Mouse (Mus musculus) forebrain, embryonic 16.5 days (tissue): ENCODE data around the gene Zfp128. TPM values are rescaled to one million over a fixed set of nuclear protein-coding genes. Genes with fewer than 3 reads are reported as not detected.

Experiments
- ATAC-seq: fragments of 200-750 bp; cut with Nextera tagmentation; 2 replicates; pipeline ENCODE4 v1.8.0; 2017; ENCODE audit warnings: mild to moderate bottlenecking, moderate library complexity
- H3K27ac ChIP-seq: fragments of 300-500 bp; sonication (generic); 2 replicates; pipeline ENCODE4 v1.5.1; 2014; ENCODE audit warnings: low read length, control low read depth
- H3K27me3 ChIP-seq: fragments of 300-500 bp; sonication (generic); replicated peaks from 2 replicates; pipeline ENCODE4 v1.6.1; 2014; ENCODE audit warnings: low read length; ENCODE audit not compliant: control insufficient read depth, insufficient read depth
- H3K36me3 ChIP-seq: fragments of 300-500 bp; sonication (generic); 2 replicates; pipeline ENCODE4 v1.6.1; 2014; ENCODE audit not compliant: control insufficient read depth, insufficient read depth
- H3K4me1 ChIP-seq: fragments of 300-500 bp; sonication (generic); replicated peaks from 2 replicates; pipeline ENCODE4 v1.6.1; 2014; ENCODE audit warnings: low read length; ENCODE audit not compliant: control insufficient read depth, insufficient read depth
- H3K4me2 ChIP-seq: fragments of 300-500 bp; sonication (generic); 2 replicates; pipeline ENCODE4 v1.6.1; 2014; ENCODE audit warnings: mild to moderate bottlenecking, low read length, control low read depth
- H3K4me3 ChIP-seq: fragments of 300-500 bp; sonication (generic); replicated peaks from 2 replicates; pipeline ENCODE4 v1.5.1; 2014; ENCODE audit warnings: mild to moderate bottlenecking, low read length, control low read depth
- H3K9ac ChIP-seq: fragments of 300-500 bp; sonication (generic); replicated peaks from 2 replicates; pipeline ENCODE4 v1.6.1; 2014; ENCODE audit warnings: low read depth, low read length, control low read depth
- H3K9me3 ChIP-seq: fragments of 300-500 bp; sonication (generic); 2 replicates; pipeline ENCODE4 v1.6.1; 2016; ENCODE audit warnings: low read length; ENCODE audit not compliant: control insufficient read depth
- WGBS: fragments of 180-500 bp; shearing (Covaris S2); extraction: QIAGEN DNeasy Blood & Tissue Kit; methylation state at CpG from one replicate; pipeline ENCODE4 v1.1.7; 2014; 5-methylcytosine and 5-hydroxymethylcytosine counted together
- polyA plus RNA-seq: library from polyadenylated mRNA; unstranded; fragments of >200 nt; fragmentation: Nextera tagmentation; extraction: Ambion mirVana; gene quantifications from 2 replicates; pipeline ENCODE4 v1.2.1, GENCODE M21; 2015

The Zfp128 gene
- polyA plus RNA-seq, 1 experiment from 2014 or later: 9.0 TPM

- no peak overlapping the region for H3K4me3 ChIP-seq
- no peak overlapping the region for H3K27ac ChIP-seq
- no peaks in the 10 kb centered on the region for H3K27me3 ChIP-seq
- ATAC-seq: no peak
- peaks cover 4% of the 10 kb centered on the region for H3K4me1 ChIP-seq
- WGBS: 95% methylated on average over 5 of the region's 5 CpGs
- H3K9me3 ChIP-seq: no peaks in the 10 kb centered on the region
- H3K4me2 ChIP-seq: no peak overlapping the region
- H3K36me3 ChIP-seq: peaks cover 41% of the 10 kb centered on the region
- no peak overlapping the region for H3K9ac ChIP-seq
Observed at GRCm38 (mm10) chr7:12887585-12887984, 6.6 kb downstream of the Zfp128 start.

- Histone ChIP-seq H3K9me3 (no peaks in the 10 kb centered on the region), H3K4me1 (no peaks in the 10 kb centered on the region), H3K4me3 (no peak overlapping the region), H3K27me3 (no peaks in the 10 kb centered on the region), H3K27ac (no peak overlapping the region), H3K9ac (no peak overlapping the region), H3K36me3 (peaks cover 32% of the 10 kb centered on the region), H3K4me2 (no peak overlapping the region)
- 93% methylated on average over 14 of the region's 14 CpGs for WGBS
- ATAC-seq: no peak
Observed at GRCm38 (mm10) chr7:12890928-12891327, 10.0 kb downstream of the Zfp128 start.

GRCm38 (mm10) chr7:12891334-12891733, 10.4 kb downstream of the Zfp128 start:
- Histone ChIP-seq H3K4me3 (no peak overlapping the region), H3K27me3 (no peaks in the 10 kb centered on the region), H3K9me3 (no peaks in the 10 kb centered on the region), H3K36me3 (peaks cover 29% of the 10 kb centered on the region), H3K27ac (no peak overlapping the region), H3K4me2 (no peak overlapping the region), H3K4me1 (no peaks in the 10 kb centered on the region), H3K9ac (no peak overlapping the region)
- no peak for ATAC-seq
- 80% methylated on average over 1 of the region's 1 CpGs for WGBS

GRCm38 (mm10) chr7:12897655-12898410, 16.9 kb downstream of the Zfp128 start, which contains the start of gene Zscan22:
TSS of gene Zscan22 (plus strand) at chr7:12897815.
- Histone ChIP-seq H3K9me3 (no peaks in the 10 kb centered on the region), H3K27ac (no peak within 1 kb of the TSS), H3K4me2 (peak within 1 kb of the TSS; percentile 54), H3K36me3 (no peaks in the 10 kb centered on the region), H3K4me3 (peak within 1 kb of the TSS; percentile 76), H3K4me1 (peaks cover 8% of the 10 kb centered on the region), H3K27me3 (no peaks in the 10 kb centered on the region), H3K9ac (peak within 1 kb of the TSS; percentile 79)
- 8% methylated on average over 36 of the region's 36 CpGs for WGBS
- peak; percentile 99 for ATAC-seq

GRCm38 (mm10) chr7:12901517-12901916, 20.5 kb downstream of the Zfp128 start:
- no peak for ATAC-seq
- H3K4me2 ChIP-seq: no peak overlapping the region
- no peak overlapping the region for H3K4me3 ChIP-seq
- H3K27me3 ChIP-seq: no peaks in the 10 kb centered on the region
- peaks cover 8% of the 10 kb centered on the region for H3K4me1 ChIP-seq
- H3K9me3 ChIP-seq: no peaks in the 10 kb centered on the region
- WGBS: 96% methylated on average over 5 of the region's 5 CpGs
- H3K27ac ChIP-seq: no peak overlapping the region
- peaks cover 9% of the 10 kb centered on the region; the same call in 1 of the 2 replicates for H3K36me3 ChIP-seq
- no peak overlapping the region for H3K9ac ChIP-seq

- no peak for ATAC-seq
- Histone ChIP-seq H3K4me1 (peaks cover 3% of the 10 kb centered on the region), H3K4me3 (no peak overlapping the region), H3K27me3 (no peaks in the 10 kb centered on the region), H3K27ac (no peak overlapping the region), H3K36me3 (peaks cover 20% of the 10 kb centered on the region), H3K9ac (no peak overlapping the region), H3K4me2 (no peak overlapping the region), H3K9me3 (no peaks in the 10 kb centered on the region)
- WGBS: 53% methylated on average over 10 of the region's 10 CpGs
Observed at GRCm38 (mm10) chr7:12903623-12904022, 22.6 kb downstream of the Zfp128 start.

GRCm38 (mm10) chr7:12905146-12905545, 24.2 kb downstream of the Zfp128 start:
- peaks cover 4% of the 10 kb centered on the region for H3K4me1 ChIP-seq
- H3K4me2 ChIP-seq: no peak overlapping the region
- no peak for ATAC-seq
- 86% methylated on average over 1 of the region's 1 CpGs for WGBS
- no peaks in the 10 kb centered on the region for H3K27me3 ChIP-seq
- H3K9ac ChIP-seq: no peak overlapping the region
- H3K36me3 ChIP-seq: peaks cover 20% of the 10 kb centered on the region
- no peak overlapping the region for H3K27ac ChIP-seq
- no peak overlapping the region for H3K4me3 ChIP-seq
- no peaks in the 10 kb centered on the region for H3K9me3 ChIP-seq

GRCm38 (mm10) chr7:12909498-12909962, 28.6 kb downstream of the Zfp128 start:
- Histone ChIP-seq H3K27me3 (no peaks in the 10 kb centered on the region), H3K9ac (peak overlapping the region; percentile 73), H3K36me3 (peaks cover 17% of the 10 kb centered on the region), H3K4me2 (peak overlapping the region; percentile 62), H3K27ac (peak overlapping the region; percentile 91), H3K9me3 (no peaks in the 10 kb centered on the region), H3K4me1 (peaks cover 4% of the 10 kb centered on the region), H3K4me3 (peak overlapping the region; percentile 61)
- 39% methylated on average over 7 of the region's 7 CpGs for WGBS
- peak; percentile 48 for ATAC-seq

GRCm38 (mm10) chr7:12910181-12910668, 29.2 kb downstream of the Zfp128 start:
- 11% methylated on average over 19 of the region's 19 CpGs for WGBS
- Histone ChIP-seq H3K9me3 (no peaks in the 10 kb centered on the region), H3K27ac (peak overlapping the region; percentile 91), H3K9ac (peak overlapping the region; percentile 73), H3K4me3 (peak overlapping the region; percentile 61), H3K36me3 (peaks cover 17% of the 10 kb centered on the region), H3K27me3 (no peaks in the 10 kb centered on the region), H3K4me1 (peaks cover 4% of the 10 kb centered on the region), H3K4me2 (peak overlapping the region; percentile 62)
- peak; percentile 88 for ATAC-seq
